Mouse (Mus musculus) B cell, adult (primary cell): ENCODE measurements around the gene Nectin1. TPM values are rescaled to one million over a fixed set of nuclear protein-coding genes. Genes with fewer than 3 reads are reported as not detected.

ENCODE experiments used
- total RNA-seq: library from RNA; stranded (reverse); gene quantifications from 4 replicates; pipeline ENCODE4 v1.2.4, GENCODE M21; 2023; ENCODE audit not compliant: inconsistent age

Nectin1 gene
- total RNA-seq = 2.0 to 3.1 TPM (median 2.5 TPM) in 4 replicates

DNA sequence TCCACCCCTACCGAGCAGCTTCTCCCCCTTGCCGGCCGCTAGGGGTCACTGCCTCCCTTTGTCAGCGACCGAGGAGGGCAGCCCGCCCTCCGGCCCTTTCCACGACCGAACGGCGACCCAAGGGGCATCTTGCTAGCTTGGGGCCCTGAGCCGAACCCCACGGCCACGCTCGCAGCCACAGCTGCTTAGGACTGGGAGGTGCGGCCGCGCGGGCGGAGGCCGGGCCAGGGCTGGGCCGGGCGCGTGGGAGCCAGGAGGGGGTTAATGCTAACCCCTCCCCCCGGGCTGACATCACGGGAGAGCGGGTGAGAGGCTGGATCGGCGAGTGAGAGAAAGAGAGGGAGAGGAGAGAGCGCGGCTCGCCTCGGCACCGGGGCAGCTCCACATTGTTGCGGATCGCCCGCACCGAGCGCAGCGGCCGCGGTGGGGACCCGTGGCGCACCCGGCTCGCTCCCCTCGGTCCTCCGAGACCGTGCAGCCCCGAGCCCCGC, at the start of gene Nectin1:
Nectin1 (plus strand) TSS at position 338 of the 491 bp plus-strand sequence.

